In genomic region chr11:58846919-58847461, GRCm38 (mm10) we compare ENCODE assay signal across 8 mouse cellular contexts. TPM values are rescaled to one million over a fixed set of nuclear protein-coding genes. Genes with fewer than 3 reads are reported as not detected.
DNase-seq lines count a peak whose midpoint lies in the region; ATAC-seq and TF ChIP-seq lines count a peak whose summit lies in the region.

TSS of gene Gm12258 (plus strand) at chr11:58847158.

- peaks cover 32% of the 10 kb centered on the region for H3K36me3 ChIP-seq in hindbrain, embryonic 10.5 days
- H3K36me3 ChIP-seq in lung, postnatal 0 days (ENCODE audit: insufficient read depth, low read length), result 0 out of 2 replicates have a peak, but pooled peaks cover 11% of the 10 kb centered on the region

- WGBS in hindbrain, embryonic 10.5 days, result under 1% methylated on average over 24 of the region's 24 CpGs
- WGBS in lung, postnatal 0 days, result 1% methylated on average over 24 of the region's 24 CpGs

- no peaks in the 10 kb centered on the region for H3K27me3 ChIP-seq in hindbrain, embryonic 10.5 days (ENCODE audit: insufficient read depth, poor library complexity, severe bottlenecking)
- H3K27me3 ChIP-seq in lung, postnatal 0 days (replicated peaks; ENCODE audit: insufficient read depth, low read length), result no peaks in the 10 kb centered on the region

- peak within 1 kb of the TSS; percentile 88 for H3K27ac ChIP-seq in hindbrain, embryonic 10.5 days
- no peak within 1 kb of the TSS; the same call in 1 of the 2 replicates for H3K27ac ChIP-seq in lung, postnatal 0 days (ENCODE audit: low read length)

- peak; percentile 99 for DNase-seq in MN1 (ENCODE audit: low spot score)
- peak; percentile 99 for DNase-seq in cerebellum, adult 9-10 months
- peak; percentile 87 for DNase-seq in hindbrain, embryonic 10.5 days (ENCODE audit: low spot score)
- DNase-seq in layer of hippocampus, adult 9-11 months, result peak; percentile 95
- DNase-seq in lung, postnatal 0 days (ENCODE audit: low spot score), result peak; percentile 97
- DNase-seq in ovary, postnatal 14 days (ENCODE audit: low spot score), result peak; percentile 86
- peak; percentile 91 for DNase-seq in thymus, postnatal 14 days

- TF ChIP-seq CTCF in lung, postnatal 0 days (IDR thresholded peaks at IDR 0.05), result no peak

- peak within 1 kb of the TSS; percentile 83 for H3K4me3 ChIP-seq in hindbrain, embryonic 10.5 days
- H3K4me3 ChIP-seq in lung, postnatal 0 days (ENCODE audit: low read depth, low read length), result peak within 1 kb of the TSS; percentile 71

- peak within 1 kb of the TSS; percentile 63 for H3K4me2 ChIP-seq in lung, postnatal 0 days (replicated peaks; ENCODE audit: low read depth, low read length)

- peak; percentile 7; the same call in 1 of the 2 replicates for TF ChIP-seq EP300 in lung, postnatal 0 days (IDR thresholded peaks at IDR 0.05)

- peak within 1 kb of the TSS; percentile 69 for H3K9ac ChIP-seq in lung, postnatal 0 days (replicated peaks; ENCODE audit: low read depth)

- H3K4me1 ChIP-seq in hindbrain, embryonic 10.5 days (replicated peaks), result peaks cover 12% of the 10 kb centered on the region
- peaks cover 6% of the 10 kb centered on the region; the same call in 1 of the 2 replicates for H3K4me1 ChIP-seq in lung, postnatal 0 days (ENCODE audit: insufficient read depth, low read depth, low read length)

- ATAC-seq in frontal cortex, adult (ENCODE audit: low TSS enrichment), result peak; percentile 100
- ATAC-seq in lung, postnatal 0 days, result peak; percentile 100

- no peaks in the 10 kb centered on the region; the same call in 1 of the 2 replicates for H3K9me3 ChIP-seq in hindbrain, embryonic 10.5 days
- H3K9me3 ChIP-seq in lung, postnatal 0 days (ENCODE audit: low read length), result no peaks in the 10 kb centered on the region

RNA-seq across cellular contexts. Expression of gene Gm12258, which starts in this region (rescaled TPM):
- polyA plus RNA-seq in hindbrain, embryonic 10.5 days (2016; fragmentation: Nextera tagmentation; extraction: Ambion mirVana), result 10.0 and 12.0 TPM in 2 replicates
- polyA plus RNA-seq in lung, postnatal 0 days (2015; fragmentation: Nextera tagmentation; extraction: Ambion mirVana), result 5.4 and 5.5 TPM in 2 replicates
